Mouse (Mus musculus): ENCODE results near the gene Rtl5.

DNA sequence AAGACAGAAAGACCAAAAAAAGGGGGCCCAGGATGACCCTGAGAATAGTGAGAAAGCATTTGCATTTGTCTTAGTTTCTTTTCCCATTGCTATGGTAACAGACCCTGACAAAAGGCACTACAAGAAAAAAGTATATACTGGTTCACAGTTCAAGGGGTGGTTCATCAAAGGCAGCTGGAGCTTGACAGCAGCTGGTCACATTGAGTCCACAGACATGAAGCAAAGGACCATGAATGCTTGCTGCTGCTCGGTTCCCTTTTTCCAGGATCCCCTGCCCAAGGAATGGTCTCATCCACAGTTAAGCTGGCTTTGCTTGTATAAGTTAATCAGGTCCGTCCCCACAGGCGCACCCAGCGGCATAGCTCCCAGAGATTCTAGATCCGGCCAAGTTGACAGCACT, 3.3 kb upstream of the Rtl5 start:
- no peak for TF ChIP-seq CTCF (IDR thresholded peaks at IDR 0.05; ENCODE audit: control insufficient read depth, insufficient read depth, insufficient read length)
- no peak for TF ChIP-seq CEBPB (IDR thresholded peaks at IDR 0.05; ENCODE audit: low read depth)
- no peak for TF ChIP-seq FOSL1 (IDR thresholded peaks at IDR 0.05; ENCODE audit: insufficient read depth, low read length, poor library complexity, severe bottlenecking)
- TF ChIP-seq MAX (IDR thresholded peaks at IDR 0.05) = no peak
- no peak for TF ChIP-seq USF1 (IDR thresholded peaks at IDR 0.05; ENCODE audit: low read depth)

Data from C2C12 (cell line).